Mouse (Mus musculus): ENCODE measurements around the gene Defb19.
A peak's percentile ranks its signal among the peaks of the same experiment; 100 is the strongest.

Gene Defb19

GRCm38 (mm10) chr2:152580107-152580506 lies at the start of gene Defb19:
TSS of gene Defb19 (minus strand) at chr2:152580312.
- no peak for DNase-seq

GRCm38 (mm10) chr2:152629904-152630303 lies 49.8 kb upstream of the Defb19 start:
- DNase-seq: no peak

DNA sequence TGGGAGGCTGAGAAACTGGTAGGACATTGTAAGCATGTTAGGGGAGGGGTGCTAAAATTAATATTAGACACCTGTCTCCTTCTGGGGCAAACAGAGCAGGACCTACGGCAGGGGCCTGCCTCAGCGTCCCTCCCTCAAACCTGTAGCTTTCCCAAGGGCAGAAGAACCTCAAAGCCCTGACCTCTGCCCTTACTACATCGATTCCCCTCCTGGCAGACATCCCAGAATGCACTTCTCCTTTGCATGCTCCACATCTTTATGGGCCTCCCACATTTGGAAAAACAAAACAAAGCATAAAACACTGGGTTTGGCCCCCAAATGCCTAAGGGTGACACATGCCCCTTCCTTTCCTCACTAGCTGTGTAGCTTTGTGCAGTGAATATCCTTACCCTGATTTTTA lies 49.1 kb upstream of the Defb19 start:
- no peak for DNase-seq

DNA sequence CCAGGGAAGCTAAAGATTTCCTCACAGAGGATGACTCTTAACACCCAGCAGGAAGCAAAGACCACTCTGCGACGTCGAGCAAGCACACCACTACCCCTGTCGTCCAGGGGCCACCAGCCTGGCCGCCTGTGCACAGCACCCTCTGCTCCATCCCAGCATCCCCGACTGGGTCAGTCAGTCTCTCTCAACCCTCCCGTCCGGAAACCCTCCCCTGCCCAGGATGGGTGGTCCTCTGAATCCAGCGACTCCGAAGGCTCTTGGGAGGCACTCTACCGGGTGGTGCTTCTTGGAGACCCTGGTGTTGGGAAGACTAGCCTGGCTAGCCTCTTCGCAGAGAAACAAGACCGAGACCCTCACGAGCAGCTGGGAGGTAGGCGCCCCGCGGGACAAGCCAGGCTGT lies 48.0 kb upstream of the Defb19 start:
- no peak for DNase-seq

- DNase-seq: peak; percentile 69 to 82
Observed at GRCm38 (mm10) chr2:152626774-152627591, 46.9 kb upstream of the Defb19 start, which contains the start of gene Rem1. TSS of gene Rem1 (plus strand) at chr2:152626951.

DNA sequence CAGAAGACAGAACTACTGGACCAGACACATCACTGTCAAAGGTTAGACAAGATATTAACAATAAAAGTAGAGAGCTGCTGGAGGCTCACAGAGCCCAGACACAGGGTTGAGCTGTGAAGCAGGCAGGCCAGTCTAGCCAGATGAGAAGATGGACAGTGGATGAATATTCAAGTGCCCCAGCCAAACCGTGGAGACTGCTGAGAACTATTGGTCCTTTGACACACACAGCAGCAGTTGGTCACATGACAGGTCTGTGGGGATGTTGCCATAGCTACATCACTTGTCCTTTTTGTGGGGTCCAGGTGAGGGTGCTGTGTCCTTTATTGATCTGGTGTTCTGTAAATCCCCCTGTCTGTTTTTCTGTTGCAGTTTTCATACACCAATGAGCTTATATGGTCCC lies 45.1 kb upstream of the Defb19 start:
- DNase-seq: no peak

GRCm38 (mm10) chr2:152624566-152624965 lies 44.5 kb upstream of the Defb19 start:
- no peak for DNase-seq

DNA sequence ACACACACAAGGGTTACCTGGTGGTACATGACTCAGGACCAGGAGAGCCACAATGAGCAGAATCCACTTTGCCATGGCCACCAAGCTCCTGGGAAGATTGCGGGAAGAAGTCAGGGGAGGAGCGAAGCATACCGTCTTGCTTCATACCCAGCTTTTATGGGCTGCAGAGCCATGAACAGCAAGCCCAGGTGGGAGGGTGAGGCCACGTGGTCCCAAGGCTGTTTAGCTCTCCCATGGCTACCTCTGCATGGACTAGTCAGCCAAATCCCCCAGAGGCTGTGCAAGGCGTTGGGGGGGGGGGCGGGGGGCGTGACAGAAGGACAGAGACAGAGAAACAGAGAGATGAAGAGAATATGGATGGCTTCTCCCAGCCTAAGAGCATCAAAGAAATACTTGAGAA lies 42.8 kb upstream of the Defb19 start, which contains the start of gene Defb25:
Gene Defb25, minus strand, starts transcription at position 101 of the 400 bp plus-strand sequence.
- DNase-seq: no peak

GRCm38 (mm10) chr2:152622151-152622550 lies 42.0 kb upstream of the Defb19 start:
- DNase-seq: no peak

- peak; percentile 41 to 55 for DNase-seq
Observed at GRCm38 (mm10) chr2:152620367-152621134, 40.4 kb upstream of the Defb19 start.

GRCm38 (mm10) chr2:152617374-152617773 lies 37.3 kb upstream of the Defb19 start:
- DNase-seq: no peak

GRCm38 (mm10) chr2:152616470-152616869 lies 36.4 kb upstream of the Defb19 start:
- DNase-seq: no peak

DNA sequence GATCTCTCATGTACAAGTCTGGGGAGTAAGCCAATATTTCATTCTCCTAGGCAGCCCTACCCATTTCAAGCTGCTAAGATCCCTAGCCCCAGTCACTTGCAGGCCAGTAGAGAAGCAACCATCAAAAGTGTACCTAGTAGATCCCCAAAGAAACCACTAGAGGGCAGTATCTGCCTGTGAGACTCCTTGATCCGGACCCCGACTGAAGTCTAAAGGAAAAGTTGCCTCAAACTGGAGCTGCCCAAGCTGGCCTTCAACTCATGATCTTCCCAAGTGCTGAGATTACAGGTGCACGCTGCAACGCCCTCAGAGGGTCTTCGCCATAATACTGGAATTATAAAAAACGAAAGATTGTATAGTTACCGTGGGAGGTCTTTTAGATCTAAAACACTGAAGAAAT lies 35.5 kb upstream of the Defb19 start:
- peak in 1 of 2 experiments; percentile 64 for DNase-seq

- DNase-seq: no peak
Observed at GRCm38 (mm10) chr2:152612193-152612592, 32.1 kb upstream of the Defb19 start.

DNA sequence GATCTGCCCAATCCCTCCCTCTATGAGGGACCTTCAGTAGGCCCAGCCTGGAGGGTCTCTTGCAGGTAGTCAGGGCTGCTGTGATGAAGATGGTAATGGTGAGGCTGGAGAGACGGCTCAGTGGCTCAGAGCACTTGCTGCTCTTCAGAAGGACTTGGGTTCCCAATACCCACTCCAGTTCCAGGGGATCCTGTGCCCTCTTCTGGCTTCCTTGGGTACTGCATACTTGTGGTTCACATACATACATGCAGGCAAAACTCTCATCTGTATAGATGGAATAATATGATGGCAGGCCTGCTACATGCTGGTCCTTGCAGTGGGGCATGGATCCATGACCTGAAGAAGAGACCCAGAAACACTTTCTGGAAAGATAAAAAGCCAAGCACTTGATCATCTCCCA lies 28.6 kb upstream of the Defb19 start:
- DNase-seq: no peak

DNA sequence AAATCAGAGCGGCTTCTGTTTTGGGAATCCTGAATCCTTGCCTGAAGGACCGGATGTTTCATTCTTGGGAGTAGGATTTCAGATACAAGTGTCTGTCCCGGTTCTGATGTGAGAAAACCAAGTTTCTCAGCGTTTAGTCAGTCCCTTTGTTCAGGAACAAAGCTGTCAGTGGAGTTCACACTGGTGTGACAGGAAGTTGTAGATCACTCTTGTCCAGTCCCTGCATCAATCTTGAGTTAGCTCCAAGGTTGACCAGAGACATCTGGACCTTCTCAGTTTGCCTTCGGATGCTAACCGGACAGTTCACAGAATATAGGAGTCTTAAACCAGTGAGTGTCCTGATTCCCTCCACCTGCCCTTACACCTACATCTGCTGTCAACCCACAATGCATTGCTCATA lies 27.6 kb upstream of the Defb19 start:
- DNase-seq: no peak

GRCm38 (mm10) chr2:152604057-152604456 lies 23.9 kb upstream of the Defb19 start, which contains the start of gene Defb36:
TSS of gene Defb36 (plus strand) at chr2:152604327.
- peak in 1 of 2 experiments; percentile 45 for DNase-seq

- no peak for DNase-seq
Observed at GRCm38 (mm10) chr2:152601275-152601960, 21.3 kb upstream of the Defb19 start.

DNA sequence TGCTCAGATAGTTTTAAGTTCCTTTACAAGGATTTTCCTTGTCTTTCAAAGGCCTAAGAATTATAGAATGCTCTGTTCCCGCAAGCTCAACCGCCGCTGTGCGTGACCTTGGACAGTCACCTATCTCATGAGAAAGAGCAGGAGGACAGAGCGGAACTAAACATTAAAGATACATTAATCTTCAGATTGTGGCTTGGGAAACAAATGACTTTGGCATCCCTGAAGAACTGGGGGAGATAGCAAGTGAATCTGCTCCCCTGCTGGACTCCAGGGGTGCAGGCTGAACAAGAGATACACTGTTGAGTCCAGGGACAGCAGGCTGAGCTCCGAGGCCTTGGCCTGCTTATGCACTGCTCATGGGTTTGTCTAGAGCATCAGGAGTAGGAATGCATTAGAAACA lies 20.0 kb upstream of the Defb19 start:
- DNase-seq: no peak

- no peak for DNase-seq
Observed at GRCm38 (mm10) chr2:152599299-152599698, 19.2 kb upstream of the Defb19 start, which contains the start of gene Defb45. TSS of gene Defb45 (minus strand) at chr2:152599399.

GRCm38 (mm10) chr2:152589021-152589420 lies 8.9 kb upstream of the Defb19 start:
- DNase-seq: peak in 1 of 2 experiments; percentile 6

- peak in 1 of 2 experiments; percentile 7 for DNase-seq
Observed at GRCm38 (mm10) chr2:152588450-152588849, 8.3 kb upstream of the Defb19 start.
